Mouse (Mus musculus) kidney, adult 2 months (tissue): ENCODE measurements around the gene Cnr2.

Experiments
- CTCF ChIP-seq: fragments of 200-500 bp; conservative IDR thresholded peaks from 2 replicates; pipeline ENCODE4 v1.5.1; 2011; ENCODE audit warnings: low read depth, mild to moderate bottlenecking, control low read depth, low read length, moderate library complexity, mixed read lengths; ENCODE audit not compliant: insufficient read depth, insufficient read length
- POLR2A ChIP-seq: fragments of 200-500 bp; IDR thresholded peaks from one replicate; pipeline ENCODE4 v1.6.1; 2011; ENCODE audit warnings: low read depth, low read length, control low read depth

- TF ChIP-seq CTCF (no peak), POLR2A (no peak)
Observed at GRCm38 (mm10) chr4:135945706-135946105, 50.5 kb downstream of the Cnr2 start.
